Mouse (Mus musculus): ENCODE data around the gene Comp.

DNA sequence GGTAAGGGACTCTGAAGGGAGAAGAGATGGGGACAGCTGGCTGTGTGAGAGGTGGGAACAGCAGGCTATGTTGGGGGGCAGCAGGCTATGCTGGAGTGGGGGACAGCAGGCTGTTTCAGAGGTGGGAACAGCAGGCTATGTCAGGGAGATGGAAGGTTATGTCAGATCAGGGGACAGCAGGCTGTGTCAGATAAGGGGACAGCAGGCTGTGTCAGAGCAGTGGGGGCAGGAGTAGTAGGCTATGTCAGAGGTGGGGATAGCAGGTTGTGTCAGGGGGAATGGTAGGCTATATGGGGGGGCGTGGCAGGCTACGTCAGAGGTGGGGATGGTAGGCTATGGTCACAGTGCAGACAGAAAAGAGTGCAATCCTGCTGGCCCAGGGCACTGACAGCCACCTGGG is 49.4 kb downstream of the Comp start:
- TF ChIP-seq CTCF (IDR thresholded peaks at IDR 0.05; ENCODE audit: low read depth, low read length) (no peak), POLR2A (IDR thresholded peaks at IDR 0.05; ENCODE audit: extremely low read depth, insufficient read depth, low read length) (no peak)

Measured in liver, adult 2 months (tissue).